Mouse (Mus musculus) brain, embryonic 14.5 days (tissue): Measurements from ENCODE around the gene Cpm. TPM values are rescaled to one million over a fixed set of nuclear protein-coding genes. Genes with fewer than 3 reads are reported as not detected.

ENCODE experiments used
- DNase-seq: peaks from one replicate; pipeline ENCODE4 v3.0.0-alpha.2; 2011; ENCODE audit warnings: low read depth
- CTCF ChIP-seq: fragments of 200-500 bp; IDR thresholded peaks from 2 replicates; pipeline ENCODE4 v1.5.1; 2012; ENCODE audit warnings: inconsistent platforms, mild to moderate bottlenecking, moderate library complexity, borderline replicate concordance; ENCODE audit not compliant: insufficient read depth, insufficient read length; ENCODE audit errors: extremely low read depth
- POLR2A ChIP-seq: fragments of 200-500 bp; IDR thresholded peaks from 2 replicates; pipeline ENCODE4 v1.6.1; 2012; ENCODE audit warnings: mild to moderate bottlenecking, inconsistent platforms, borderline replicate concordance; ENCODE audit not compliant: poor library complexity, insufficient read depth, insufficient read length, severe bottlenecking; ENCODE audit errors: extremely low read depth
- polyA plus RNA-seq: library from polyadenylated mRNA; depleted of rRNA; stranded (reverse); fragments of >200 nt; gene quantifications from 2 replicates; pipeline ENCODE4 v1.2.3, GENCODE M21; 2012

The Cpm gene
- polyA plus RNA-seq, 1 experiment: 3.7 TPM

DNA sequence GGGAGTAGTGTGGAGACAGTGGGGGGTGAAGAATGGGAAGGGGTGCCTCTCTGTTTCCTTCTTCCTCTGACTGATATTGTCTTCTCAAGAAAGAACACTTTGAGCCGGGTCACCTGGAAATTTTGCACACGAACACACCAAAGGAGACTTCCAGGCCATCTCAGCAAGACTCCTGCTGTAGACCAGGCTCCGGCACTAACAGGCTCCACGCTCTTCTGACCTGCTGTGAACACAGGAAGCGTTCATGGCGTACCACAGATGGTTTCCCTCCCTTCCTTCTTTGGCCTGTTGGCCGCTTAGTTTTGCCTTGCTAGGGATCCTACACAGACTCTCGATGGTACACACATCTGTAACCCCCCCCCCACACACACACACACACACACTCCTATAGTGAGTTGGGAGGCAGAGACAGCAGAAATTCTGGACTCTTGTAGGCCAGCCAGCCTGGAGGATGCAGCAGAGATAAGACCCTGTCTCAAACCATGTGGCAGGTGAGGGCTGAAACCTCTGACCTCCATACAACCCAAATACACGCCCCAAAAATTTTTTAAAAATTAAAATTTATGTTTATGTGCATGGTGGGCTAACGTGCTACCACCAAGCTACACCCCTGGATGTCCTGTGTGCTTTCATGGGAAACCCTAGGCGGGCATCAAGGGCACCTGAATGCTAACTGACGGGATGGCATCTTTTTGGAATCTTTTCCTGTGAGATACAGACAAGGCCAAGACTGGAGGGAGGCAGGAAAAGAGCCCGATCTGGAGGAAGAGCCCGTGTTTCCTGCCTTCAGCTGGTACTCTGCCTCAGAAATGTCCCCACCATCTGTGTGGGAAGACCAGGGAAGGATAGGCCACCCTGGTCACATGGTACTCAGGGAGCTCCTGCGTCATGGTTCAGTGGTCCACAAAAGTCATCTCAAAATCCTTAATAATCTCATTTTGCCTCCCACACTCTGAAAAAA, 23.7 kb upstream of the Cpm start:
- TF ChIP-seq CTCF (no peak), POLR2A (no peak)

DNA sequence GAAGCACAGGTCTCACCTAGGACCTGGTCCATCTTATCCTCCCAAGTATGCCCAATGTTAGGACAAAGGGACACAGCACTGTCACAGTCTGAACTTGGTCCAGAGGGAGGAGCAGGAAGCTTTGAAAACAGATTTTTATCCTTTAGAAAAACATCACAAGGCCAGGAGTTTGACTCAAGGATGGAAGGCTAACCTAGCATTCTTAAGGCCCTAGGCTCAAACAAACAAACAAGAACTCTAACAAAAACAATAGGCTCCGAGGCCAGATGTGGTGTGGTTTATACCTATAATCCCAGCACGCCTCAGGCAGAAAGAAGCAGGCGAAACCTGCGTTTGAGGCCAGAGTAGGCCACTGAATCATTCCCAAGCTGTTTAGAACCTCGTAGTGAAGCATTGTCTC, 22.9 kb upstream of the Cpm start:
- TF ChIP-seq POLR2A (no peak), CTCF (no peak)
- DNase-seq: no peak

More for the DNA sequence above, 23.7 kb upstream of the Cpm start:
- DNase-seq: no peak

DNA sequence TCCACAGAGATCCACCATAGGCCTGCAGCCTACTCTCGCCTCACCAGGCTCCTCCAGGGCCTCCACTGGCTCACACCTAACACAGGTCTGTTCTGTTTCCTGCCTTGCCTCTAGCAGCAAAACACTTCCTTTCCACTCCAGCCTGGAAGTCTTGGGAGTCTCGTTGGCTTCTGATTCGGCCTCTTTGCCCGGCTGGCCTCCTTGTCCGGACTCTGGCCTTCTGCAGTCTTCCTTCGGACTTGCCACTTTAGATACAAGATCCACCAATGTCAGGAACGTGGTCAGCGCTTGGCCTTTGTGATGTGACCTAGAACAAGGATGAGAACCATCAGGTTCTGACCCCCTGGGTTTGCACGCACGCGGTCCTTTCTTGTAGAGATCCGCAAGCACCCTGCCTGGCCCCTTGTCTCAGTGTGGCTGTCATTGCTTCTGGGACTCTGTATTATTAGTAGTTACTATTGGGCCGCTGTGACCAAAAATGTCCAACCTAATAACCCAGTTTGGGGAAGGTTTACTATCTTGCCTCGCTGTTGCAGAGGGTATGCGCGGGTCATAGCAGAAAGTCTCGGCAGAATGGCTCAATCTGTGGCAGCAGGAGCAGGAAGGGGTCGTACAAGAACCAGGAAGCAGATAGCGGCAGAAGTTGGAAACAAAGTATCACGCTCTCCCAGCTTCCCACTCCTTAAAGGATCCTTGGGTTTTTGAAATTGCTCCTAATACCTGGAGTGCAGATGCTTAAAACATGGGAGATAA, 22.1 kb upstream of the Cpm start:
- no peak for DNase-seq
- TF ChIP-seq POLR2A (no peak), CTCF (no peak)

DNA sequence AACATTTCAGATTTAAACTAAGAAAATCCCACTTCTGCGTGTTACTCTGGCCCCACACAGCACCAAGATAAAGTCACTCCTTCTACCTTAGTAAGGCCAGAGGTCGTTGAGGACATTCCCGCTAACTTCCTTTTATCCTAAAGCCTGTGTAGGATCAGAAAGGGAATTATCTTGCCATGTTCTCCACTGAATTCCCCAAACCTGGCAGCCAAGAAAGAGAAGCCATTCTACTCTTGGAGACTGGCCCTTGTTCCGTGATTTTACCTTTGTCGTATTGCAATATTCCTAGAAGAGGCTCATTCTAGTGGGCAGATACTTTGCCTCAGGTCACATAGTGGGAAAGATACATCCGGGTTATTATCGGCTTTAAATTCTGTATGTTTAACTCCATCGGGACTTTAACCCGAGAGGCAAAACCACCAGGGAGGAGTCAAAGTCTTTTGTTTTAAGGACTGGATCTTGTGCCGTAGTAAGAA, 21.5 kb upstream of the Cpm start:
- no peak for DNase-seq
- TF ChIP-seq CTCF (no peak), POLR2A (no peak)

DNA sequence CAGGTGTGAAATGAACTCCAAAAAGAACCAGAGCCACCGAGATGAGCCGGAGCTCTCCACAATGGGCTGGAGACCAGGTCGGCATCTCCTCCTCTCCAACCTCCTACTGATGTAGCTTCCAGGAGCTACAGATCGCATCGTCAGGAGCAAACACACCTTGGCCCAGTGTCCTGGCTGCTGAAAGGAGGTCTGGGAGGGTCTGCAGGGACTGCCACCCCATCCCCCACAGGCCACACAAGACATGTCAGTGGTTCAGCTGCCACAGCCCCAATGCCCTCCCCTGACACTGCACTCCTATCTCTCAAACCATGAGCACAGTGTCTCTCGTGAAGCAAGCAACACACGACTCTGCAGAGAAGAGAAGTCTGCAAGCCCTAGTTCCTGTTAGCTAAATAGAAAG, 20.8 kb upstream of the Cpm start:
- DNase-seq: no peak

DNA sequence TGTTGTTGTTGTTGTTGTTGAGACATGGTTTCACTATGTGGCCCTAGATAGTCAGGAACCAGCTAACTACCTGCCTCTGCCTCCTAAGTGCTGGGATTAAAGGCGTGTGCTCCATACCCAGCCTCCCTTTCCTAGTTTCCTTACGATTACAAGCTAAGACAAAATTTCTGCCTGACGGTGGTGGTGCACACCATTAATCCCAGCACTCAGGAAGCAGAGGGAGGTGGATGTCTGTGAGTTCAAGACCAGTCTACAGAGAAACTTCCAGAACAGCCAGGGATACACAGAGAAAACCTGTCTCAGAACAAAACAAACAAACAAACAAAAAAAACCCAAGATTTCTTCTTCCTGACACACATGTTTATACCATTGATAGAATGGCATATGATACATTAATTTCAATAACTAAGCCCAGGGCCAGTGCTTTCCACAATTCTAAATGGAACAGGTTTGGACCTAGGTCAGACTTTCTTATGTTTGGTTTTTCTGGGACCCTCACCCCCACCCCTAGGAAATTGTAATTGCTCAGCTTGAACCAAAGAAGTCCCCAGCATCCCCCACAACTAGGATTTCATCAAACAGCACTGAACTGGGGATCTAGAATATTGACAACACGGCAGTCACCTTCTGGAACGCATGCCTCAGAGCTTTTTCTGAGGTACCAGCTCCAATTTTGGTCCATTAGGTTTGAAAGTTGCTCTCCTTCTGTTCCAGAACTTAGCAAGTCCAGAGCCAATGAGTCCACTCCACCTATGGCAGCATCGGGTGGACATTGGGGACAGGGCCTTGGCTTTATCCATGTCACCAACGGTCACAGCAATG, 20.1 kb upstream of the Cpm start:
- DNase-seq: no peak
- no peak for TF ChIP-seq CTCF
- no peak for TF ChIP-seq POLR2A

More for the DNA sequence above, 20.8 kb upstream of the Cpm start:
- TF ChIP-seq CTCF (no peak), POLR2A (no peak)

DNA sequence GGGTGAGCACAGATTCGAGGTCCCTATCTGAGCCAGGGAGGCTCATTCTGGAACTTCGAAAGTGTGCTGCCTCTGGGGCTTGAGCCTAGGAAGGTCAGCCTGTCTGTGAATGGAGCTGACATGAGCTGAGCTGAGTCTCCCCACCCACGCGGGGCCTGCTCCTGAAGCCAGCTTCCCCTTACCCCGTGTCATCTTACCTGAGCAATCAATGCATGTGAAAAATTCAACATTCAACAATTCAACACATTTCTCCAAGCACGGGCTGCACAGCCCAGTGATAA, 19.6 kb upstream of the Cpm start:
- TF ChIP-seq CTCF (no peak), POLR2A (no peak)
- no peak for DNase-seq

DNA sequence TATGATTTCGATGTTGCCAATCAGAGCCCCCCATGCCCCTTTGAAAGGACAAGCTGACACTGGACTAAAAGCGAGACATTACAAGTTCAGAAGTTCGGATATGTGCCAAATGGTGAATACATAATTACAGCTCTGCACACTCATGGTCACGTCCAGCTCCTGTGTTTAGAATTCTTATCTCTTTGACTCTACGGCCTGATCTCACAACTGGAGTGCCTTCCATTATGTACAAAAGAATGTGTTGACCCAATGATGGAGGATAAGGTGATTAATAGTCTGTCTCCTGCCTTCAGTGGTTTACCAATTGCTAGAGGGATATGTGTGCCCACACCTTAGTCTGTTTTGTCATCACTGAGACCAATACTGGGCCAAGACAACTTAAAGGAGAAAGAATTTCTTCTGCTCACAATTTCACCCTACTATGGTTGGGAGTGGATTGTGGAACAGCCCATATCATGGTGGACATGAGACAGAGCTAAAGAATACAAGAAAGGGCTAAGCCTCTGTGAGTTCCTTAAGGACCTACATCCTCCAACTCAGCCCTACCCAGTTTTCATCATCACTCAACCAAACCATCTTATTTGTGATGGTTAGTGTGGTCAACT, 19.0 kb upstream of the Cpm start:
- no peak for TF ChIP-seq CTCF
- TF ChIP-seq POLR2A: no peak
- DNase-seq: no peak

DNA sequence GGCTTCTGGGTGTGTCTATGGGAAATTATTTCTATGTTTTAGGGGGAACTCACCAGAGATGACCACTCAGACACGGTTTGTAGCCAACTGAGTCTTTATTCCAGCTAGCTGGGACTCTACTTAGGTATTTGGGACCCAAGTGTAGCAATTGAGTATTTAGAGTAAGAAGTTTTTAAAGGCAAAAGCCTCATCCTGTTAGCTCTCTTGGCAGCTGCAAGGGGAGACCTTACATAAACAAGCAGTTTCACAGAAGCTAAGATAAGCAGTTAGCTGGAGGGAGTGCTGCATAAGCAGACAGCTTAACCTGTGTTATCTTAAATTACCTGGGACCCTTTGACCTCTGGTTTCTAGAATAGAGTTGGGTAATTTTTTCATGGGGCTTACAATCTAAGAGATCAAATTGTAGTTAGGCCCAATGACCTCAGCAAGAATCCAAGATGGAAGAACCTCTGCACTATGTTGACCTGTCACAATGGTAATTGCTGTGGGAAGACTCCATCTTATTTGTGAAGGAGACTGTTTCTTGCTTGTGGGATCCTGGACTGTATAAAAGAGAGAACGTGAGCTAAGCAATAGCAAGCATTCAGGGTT, 18.4 kb upstream of the Cpm start:
- no peak for DNase-seq
- TF ChIP-seq CTCF: no peak
- TF ChIP-seq POLR2A: no peak

DNA sequence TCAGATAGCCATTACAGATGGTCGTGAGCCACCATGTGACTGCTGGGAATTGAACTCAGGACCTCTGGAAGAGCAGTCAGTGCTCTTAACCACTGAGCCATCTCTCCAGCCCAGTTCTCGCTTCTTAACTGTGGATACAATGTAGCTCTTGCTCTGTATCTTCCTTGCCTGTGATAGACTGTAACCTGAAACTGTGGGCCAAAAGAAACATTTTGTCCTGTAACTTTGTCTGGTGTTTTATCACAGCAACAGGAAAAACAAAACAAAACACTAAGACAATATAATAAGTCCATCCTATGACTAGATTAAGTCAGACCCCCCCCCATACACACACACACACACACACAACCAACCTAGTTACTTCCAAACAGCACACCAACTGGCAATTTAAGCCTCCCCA, 17.8 kb upstream of the Cpm start:
- no peak for DNase-seq
- no peak for TF ChIP-seq POLR2A
